Mouse (Mus musculus) 3134 (cell line): ENCODE data around the gene Otub2.

Experiments used
- DNase-seq: peaks from one replicate; pipeline ENCODE4 v3.0.0-alpha.2; 2011; ENCODE audit warnings: low spot score; ENCODE audit not compliant: insufficient read length; ENCODE audit errors: extremely low read depth

Otub2 gene

GRCm38 (mm10) chr12:103388505-103389347 is at the start of gene Otub2:
TSS of gene Otub2 (plus strand) at chr12:103388682.
- DNase-seq: peak; percentile 96

- peak; percentile 53 for DNase-seq
Observed at GRCm38 (mm10) chr12:103341212-103341611, 47.3 kb upstream of the Otub2 start.

- DNase-seq: no peak
Observed at GRCm38 (mm10) chr12:103343456-103343855, 45.0 kb upstream of the Otub2 start.

DNA sequence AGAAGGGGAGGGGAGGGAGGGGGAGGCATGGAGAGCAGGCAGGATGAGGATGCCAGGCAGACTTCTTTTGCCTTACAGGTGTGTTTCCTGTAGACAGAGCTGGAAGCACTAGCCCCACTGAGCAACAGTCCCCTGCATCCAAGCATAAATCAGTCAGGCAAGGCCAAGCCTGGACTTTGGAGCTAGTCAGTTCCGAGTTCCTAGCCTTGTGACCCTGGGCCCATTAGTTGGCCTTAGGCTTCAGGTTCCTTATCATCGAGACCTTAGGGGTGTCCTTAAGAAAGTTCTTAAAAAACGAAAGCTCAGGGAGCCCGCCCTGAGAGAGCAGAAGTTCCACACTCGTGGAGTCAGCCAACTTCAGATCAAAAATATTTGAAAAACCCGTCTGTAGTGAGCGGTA is 43.5 kb upstream of the Otub2 start:
- no peak for DNase-seq

- DNase-seq: no peak
Observed at GRCm38 (mm10) chr12:103346945-103347344, 41.5 kb upstream of the Otub2 start.

- DNase-seq: no peak
Observed at GRCm38 (mm10) chr12:103347406-103347805, 41.1 kb upstream of the Otub2 start.

GRCm38 (mm10) chr12:103348506-103348905 is 40.0 kb upstream of the Otub2 start:
- no peak for DNase-seq

GRCm38 (mm10) chr12:103352735-103353134 is 35.7 kb upstream of the Otub2 start:
- no peak for DNase-seq

GRCm38 (mm10) chr12:103353538-103353937 is 34.9 kb upstream of the Otub2 start:
- DNase-seq: no peak

GRCm38 (mm10) chr12:103355746-103356414 is 32.6 kb upstream of the Otub2 start, which contains the start of gene Asb2:
TSS of gene Asb2 (minus strand) at chr12:103356001.
- no peak for DNase-seq

DNA sequence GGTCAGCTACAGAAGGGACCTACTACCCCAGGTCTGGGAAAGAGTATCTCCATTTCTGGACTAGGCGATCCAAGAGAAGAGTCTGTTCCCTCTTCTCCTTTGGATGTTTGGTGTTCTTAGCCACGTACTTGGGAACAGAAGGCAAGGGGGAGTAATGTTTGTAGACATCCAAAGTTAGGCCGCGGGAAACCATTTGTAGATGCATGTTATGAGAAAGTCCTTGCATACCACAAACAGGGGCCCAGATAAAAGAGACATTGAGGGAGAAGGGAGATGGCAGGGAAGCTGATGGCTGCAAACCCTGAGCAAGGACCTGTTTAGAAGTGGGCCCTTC is 32.1 kb upstream of the Otub2 start:
- DNase-seq: no peak

GRCm38 (mm10) chr12:103358216-103358615 is 30.3 kb upstream of the Otub2 start:
- DNase-seq: no peak

GRCm38 (mm10) chr12:103358951-103359801 is 29.3 kb upstream of the Otub2 start:
- no peak for DNase-seq

DNA sequence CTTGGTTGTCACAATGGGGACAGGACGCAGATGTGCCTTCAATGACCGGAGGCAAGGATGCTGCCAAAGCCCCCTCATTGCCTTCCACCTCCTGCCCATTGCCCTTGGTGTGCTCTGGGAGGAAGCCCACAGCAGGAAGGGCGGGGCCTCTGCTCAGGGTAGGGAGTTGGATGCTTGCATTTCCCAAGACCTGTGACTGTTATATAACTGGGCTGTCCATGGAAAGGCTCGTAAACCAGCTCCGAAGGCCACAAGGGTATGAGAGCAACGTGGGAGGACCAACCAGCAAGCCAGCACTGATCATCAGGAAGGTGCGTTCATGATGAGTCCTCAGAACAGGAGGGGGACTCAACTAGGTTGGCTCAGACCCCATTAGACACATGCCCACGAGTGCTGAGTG is 27.7 kb upstream of the Otub2 start:
- no peak for DNase-seq

- no peak for DNase-seq
Observed at GRCm38 (mm10) chr12:103361539-103362307, 26.8 kb upstream of the Otub2 start.

DNA sequence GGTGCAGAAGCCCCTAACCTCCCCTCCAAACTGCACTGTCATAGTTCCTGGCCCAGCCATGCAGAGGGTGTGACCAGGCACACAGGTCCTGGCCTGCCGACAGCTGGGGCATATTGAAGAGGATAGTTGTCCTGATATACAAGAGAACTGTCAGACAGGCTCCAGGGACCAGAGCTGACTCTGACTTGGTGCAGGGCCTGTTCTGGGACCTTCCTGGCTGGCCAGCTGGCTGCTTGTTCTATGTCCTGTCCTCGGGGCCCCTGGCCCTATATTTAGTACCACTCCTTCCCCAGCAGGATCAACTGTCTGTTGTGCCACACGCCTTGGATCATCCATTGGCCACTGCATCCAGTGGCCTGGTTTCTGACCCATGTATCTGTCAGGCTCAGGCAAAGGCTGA is 26.1 kb upstream of the Otub2 start:
- no peak for DNase-seq

- no peak for DNase-seq
Observed at GRCm38 (mm10) chr12:103367171-103367570, 21.3 kb upstream of the Otub2 start.

- no peak for DNase-seq
Observed at GRCm38 (mm10) chr12:103367620-103368325, 20.7 kb upstream of the Otub2 start.

- no peak for DNase-seq
Observed at GRCm38 (mm10) chr12:103368326-103368669, 20.2 kb upstream of the Otub2 start.

DNA sequence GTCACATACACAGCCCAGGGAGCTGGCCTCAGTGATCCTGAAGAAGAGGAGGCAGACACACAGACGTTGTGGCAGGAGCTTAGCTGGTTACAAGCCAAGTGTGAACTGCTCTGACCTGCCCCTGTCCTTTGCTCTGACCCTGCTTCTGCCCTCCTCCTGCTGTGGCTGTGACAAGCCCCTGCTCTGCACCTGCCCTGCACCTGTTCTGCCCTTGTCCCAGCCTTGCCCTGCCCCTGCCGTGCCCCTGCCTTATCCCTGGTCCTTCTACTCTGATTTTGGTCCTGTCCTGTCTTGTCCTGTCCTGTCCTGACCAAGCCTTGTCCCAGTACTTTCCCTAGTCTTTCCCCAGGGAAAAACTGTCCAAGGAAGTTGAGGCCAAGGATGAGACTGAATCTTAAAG is 19.7 kb upstream of the Otub2 start:
- DNase-seq: no peak
